Mouse (Mus musculus) bone marrow, adult 2 months (tissue): ENCODE measurements around the gene Usp49. TPM values are rescaled to one million over a fixed set of nuclear protein-coding genes. Genes with fewer than 3 reads are reported as not detected.
"Not testable (repeated sequence)": the region's sequence is repeated elsewhere in the genome, so short reads cannot be mapped to it uniquely, and the experiment has no call there.

ENCODE experiments used
- H3K27ac ChIP-seq: fragments of 200-500 bp; 2 replicates; pipeline ENCODE4 v1.5.1; 2012; ENCODE audit warnings: low read depth, mild to moderate bottlenecking, control low read depth, inconsistent platforms, low read length; ENCODE audit not compliant: control insufficient read depth, poor library complexity, insufficient read depth
- H3K4me1 ChIP-seq: fragments of 200-500 bp; 2 replicates; pipeline ENCODE4 v1.6.1; 2011; ENCODE audit warnings: low read length; ENCODE audit not compliant: control insufficient read depth, insufficient read depth
- H3K4me3 ChIP-seq: fragments of 200-500 bp; replicated peaks from 2 replicates; pipeline ENCODE3; 2011; ENCODE audit warnings: mild to moderate bottlenecking, low read depth, low read length, control low read depth; ENCODE audit not compliant: control insufficient read depth
- CTCF ChIP-seq: fragments of 200-500 bp; IDR thresholded peaks from 2 replicates; pipeline ENCODE4 v1.5.1; 2011; ENCODE audit warnings: low read length, control low read depth; ENCODE audit not compliant: control insufficient read depth, insufficient read depth
- POLR2A ChIP-seq: fragments of 200-500 bp; IDR thresholded peaks from 2 replicates; pipeline ENCODE4 v1.6.1; 2011; ENCODE audit warnings: low read depth, mild to moderate bottlenecking, control low read depth, low read length, borderline replicate concordance; ENCODE audit not compliant: control insufficient read depth
- WGBS: fragments of 180-500 bp; shearing (Covaris S2); methylation state at CpG from one replicate; pipeline ENCODE4 v1.1.7; 2018; 5-methylcytosine and 5-hydroxymethylcytosine counted together
- polyA plus RNA-seq: library from polyadenylated mRNA; stranded (reverse); fragments of >200 nt; gene quantifications from 2 replicates; pipeline ENCODE4 v1.2.4, GENCODE M21; 2011; ENCODE audit warnings: low replicate concordance; ENCODE audit not compliant: missing spikeins, insufficient read depth, insufficient read length

Gene Usp49
- polyA plus RNA-seq, 1 experiment, result 9.3 TPM

- H3K27ac ChIP-seq, result no peak overlapping the region
- 95% methylated on average over 8 of the region's 8 CpGs for WGBS
- H3K4me1 ChIP-seq, result no peaks in the 10 kb centered on the region; the same call in 1 of the 2 replicates
- TF ChIP-seq CTCF (no peak), POLR2A (no peak)
- no peak overlapping the region for H3K4me3 ChIP-seq
Observed at GRCm38 (mm10) chr17:47616119-47616518, 14.4 kb upstream of the Usp49 start.

- 76% methylated on average over 4 of the region's 4 CpGs for whole genome bisulfite sequencing
- TF ChIP-seq CTCF, result no peak
- no peak for TF ChIP-seq POLR2A
- H3K27ac ChIP-seq, result no peak overlapping the region
- no peak overlapping the region for H3K4me3 ChIP-seq
- H3K4me1 ChIP-seq, result no peaks in the 10 kb centered on the region; the same call in 1 of the 2 replicates
Observed at GRCm38 (mm10) chr17:47616652-47617051, 13.8 kb upstream of the Usp49 start.

GRCm38 (mm10) chr17:47617605-47618307, 12.7 kb upstream of the Usp49 start:
- H3K4me3 ChIP-seq, result no peak overlapping the region
- H3K4me1 ChIP-seq, result no peaks in the 10 kb centered on the region; the same call in 1 of the 2 replicates
- H3K27ac ChIP-seq, result peak overlapping the region; percentile 84
- 65% methylated on average over 9 of the region's 9 CpGs for WGBS
- TF ChIP-seq CTCF, result no peak
- TF ChIP-seq POLR2A, result no peak

GRCm38 (mm10) chr17:47618556-47619311, 11.8 kb upstream of the Usp49 start:
- WGBS, result 89% methylated on average over 13 of the region's 13 CpGs
- no peak overlapping the region for H3K4me3 ChIP-seq
- no peaks in the 10 kb centered on the region; the same call in 1 of the 2 replicates for H3K4me1 ChIP-seq
- TF ChIP-seq POLR2A (no peak), CTCF (no peak)
- no peak overlapping the region for H3K27ac ChIP-seq

GRCm38 (mm10) chr17:47622912-47623554, 7.5 kb upstream of the Usp49 start:
- 92% methylated on average over 14 of the region's 14 CpGs for WGBS
- TF ChIP-seq POLR2A (no peak), CTCF (no peak)
- Histone ChIP-seq H3K4me3 (no peak overlapping the region), H3K4me1 (no peaks in the 10 kb centered on the region; the same call in 1 of the 2 replicates), H3K27ac (no peak overlapping the region)

- H3K4me3 ChIP-seq, H3K27ac ChIP-seq, H3K4me1 ChIP-seq: not testable (repeated sequence)
- whole genome bisulfite sequencing, result 90% methylated on average over 5 of the region's 5 CpGs
Observed at GRCm38 (mm10) chr17:47624572-47624971, 5.9 kb upstream of the Usp49 start.

- TF ChIP-seq POLR2A, result no peak
- TF ChIP-seq CTCF, result no peak
- Histone ChIP-seq H3K4me1 (no peaks in the 10 kb centered on the region), H3K27ac (no peak overlapping the region), H3K4me3 (no peak overlapping the region)
- WGBS, result 95% methylated on average over 2 of the region's 2 CpGs
Observed at GRCm38 (mm10) chr17:47625088-47625487, 5.4 kb upstream of the Usp49 start.

- WGBS, result 96% methylated on average over 5 of the region's 5 CpGs
- TF ChIP-seq POLR2A (no peak), CTCF (no peak)
- Histone ChIP-seq H3K4me1 (no peaks in the 10 kb centered on the region), H3K4me3 (no peak overlapping the region), H3K27ac (no peak overlapping the region)
Observed at GRCm38 (mm10) chr17:47626031-47626430, 4.5 kb upstream of the Usp49 start.
